In the genomic region with DNA sequence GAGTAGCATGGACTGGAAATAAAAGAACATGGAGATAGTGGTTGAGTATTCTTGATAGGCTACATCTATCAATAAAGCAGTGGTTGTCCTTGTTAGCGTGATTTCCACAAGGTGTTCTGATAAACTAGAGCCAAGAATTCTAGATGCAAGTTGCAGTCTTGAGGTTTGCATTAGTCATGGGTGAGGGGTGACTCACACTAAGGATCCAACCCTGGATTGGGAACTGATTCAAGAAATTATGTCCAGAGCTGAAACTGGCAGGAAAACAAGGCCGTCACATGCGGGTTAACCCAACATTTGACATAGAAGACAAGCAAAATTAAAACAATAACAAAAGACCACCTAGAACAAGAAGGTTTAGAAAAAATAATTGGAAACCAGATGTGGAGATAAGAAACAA, we compare ENCODE assay signal across 28 mouse cellular contexts. TPM values are rescaled to one million over a fixed set of nuclear protein-coding genes. Genes with fewer than 3 reads are reported as not detected.
DNase-seq lines count a peak whose midpoint lies in the region.
"Had no signal": no experiment of that assay in that cellular context is flagged by ENCODE, and none has a peak within 500 bp of the region (broad histone marks: within the 10 kb centered on the region; RNA-seq: fewer than 3 reads in every experiment).

No protein-coding gene starts in this region.

- WGBS in limb, embryonic 10.5 days, result 85% methylated on average over 3 of the region's 3 CpGs

- no peaks in the 10 kb centered on the region for H3K36me3 ChIP-seq in limb, embryonic 10.5 days
- H3K36me3 ChIP-seq: embryonic facial prominence, embryonic 12.5 days; embryonic facial prominence, embryonic 15.5 days; heart, embryonic 10.5 days; heart, embryonic 13.5 days had no signal

- H3K27me3 ChIP-seq in limb, embryonic 10.5 days (ENCODE audit: low read depth, poor library complexity, severe bottlenecking), result no peaks in the 10 kb centered on the region
- H3K27me3 ChIP-seq: embryonic facial prominence, embryonic 12.5 days; embryonic facial prominence, embryonic 15.5 days; heart, embryonic 13.5 days had no signal

- DNase-seq in adrenal gland, adult (ENCODE audit: inconsistent age in 2 of 2, low spot score in 1 of 2), result peak; percentile 27 to 80
- DNase-seq in adrenal gland, postnatal 25 days, result no peak
- DNase-seq in Muller cell, postnatal 12 days (ENCODE audit: inconsistent ontology term), result peak; percentile 43
- DNase-seq in adrenal gland, postnatal 10 days, result peak; percentile 6
- peak; percentile 65 for DNase-seq in brain, adult 2 months (ENCODE audit: low read depth, low spot score)
- no peak for DNase-seq in limb, embryonic 10.5 days (ENCODE audit: low spot score)
- DNase-seq in embryo, embryonic 11 days, result no peak
- no peak for DNase-seq in kidney, adult 8-10 months
- DNase-seq: cerebellum, adult 9-10 months; cerebellum, postnatal 14 days; forebrain, postnatal 0 days; gastrocnemius, postnatal 36 days; heart, adult 2 months; heart, postnatal 14 days; heart, postnatal 4 days; kidney, adult 18-20 months had no signal

- no peak overlapping the region for H3K4me3 ChIP-seq in limb, embryonic 10.5 days
- H3K4me3 ChIP-seq: embryonic facial prominence, embryonic 12.5 days; embryonic facial prominence, embryonic 15.5 days; heart, adult 2 months; heart, embryonic 10.5 days; heart, embryonic 13.5 days had no signal

- H3K27ac ChIP-seq in limb, embryonic 10.5 days, result no peak overlapping the region
- H3K27ac ChIP-seq: embryonic facial prominence, embryonic 12.5 days; embryonic facial prominence, embryonic 15.5 days; heart, adult 2 months; heart, embryonic 10.5 days; heart, embryonic 13.5 days; hindbrain, embryonic 14.5 days; hindbrain, postnatal 0 days had no signal

- no peaks in the 10 kb centered on the region for H3K9me3 ChIP-seq in limb, embryonic 10.5 days (replicated peaks)
- H3K9me3 ChIP-seq: embryonic facial prominence, embryonic 12.5 days; embryonic facial prominence, embryonic 15.5 days; heart, embryonic 10.5 days had no signal

- H3K4me1 ChIP-seq in limb, embryonic 10.5 days, result no peaks in the 10 kb centered on the region
- H3K4me1 ChIP-seq: embryonic facial prominence, embryonic 12.5 days; embryonic facial prominence, embryonic 15.5 days; heart, embryonic 10.5 days; heart, embryonic 13.5 days had no signal

RNA-seq across cellular contexts. Expression of a gene that starts 28.6 kb away (rescaled TPM):
- 0.49 and 1.5 TPM in 2 replicates for total RNA-seq in adrenal gland, postnatal 25 days (2021)
- total RNA-seq in adrenal gland, postnatal 10 days (2021), result under 1 TPM; 0.45 to 0.48 TPM
- polyA plus RNA-seq in limb, embryonic 10.5 days (2016; fragmentation: Nextera tagmentation; extraction: Ambion mirVana), result 0.10 and 0.20 TPM in 2 replicates
- total RNA-seq: gastrocnemius, adult 8-10 months; gastrocnemius, postnatal 36 days; granulocyte monocyte progenitor cell, adult 5-6 weeks; heart, adult 2 months; heart, postnatal 14 days; heart, postnatal 4 days; MEL had no signal
- polyA plus RNA-seq: C2C12; CD4-positive, CD25-positive, alpha-beta regulatory T cell, adult 4 months; heart, adult 2 months; Patski had no signal

Comparison
In these comparisons a context has a peak if more than half of its experiments do, and no peak if none do; other contexts are left out.
1. DNase-seq: peak in adrenal gland, adult (2 of 2), Muller cell, postnatal 12 days (single experiment), adrenal gland, postnatal 10 days (single experiment) and brain, adult 2 months (single experiment); none in adrenal gland, postnatal 25 days (single experiment), limb, embryonic 10.5 days (single experiment), embryo, embryonic 11 days (single experiment) and kidney, adult 8-10 months (0 of 2).